Mouse (Mus musculus) C2C12 (cell line): ENCODE measurements around the gene Tanc1.

ENCODE experiments used
- CTCF ChIP-seq: IDR thresholded peaks from one replicate; pipeline ENCODE4 v1.5.1; 2011; ENCODE audit not compliant: control insufficient read depth, insufficient read depth, insufficient read length
- MYOD1 ChIP-seq: IDR thresholded peaks from one replicate; pipeline ENCODE4 v1.6.1; 2011; ENCODE audit warnings: low read depth; ENCODE audit not compliant: control insufficient read depth, insufficient read length
- MYOG ChIP-seq: IDR thresholded peaks from one replicate; pipeline ENCODE4 v1.6.1; 2011; ENCODE audit not compliant: control insufficient read depth, insufficient read length; ENCODE audit errors: extremely low read depth
- USF1 ChIP-seq: IDR thresholded peaks from one replicate; pipeline ENCODE4 v1.6.1; 2011; ENCODE audit warnings: low read depth, mild to moderate bottlenecking, control low read depth, moderate library complexity

- TF ChIP-seq CTCF (no peak), MYOG (no peak), USF1 (no peak), MYOD1 (no peak)
Measured at GRCm38 (mm10) chr2:59659686-59660085, 47.8 kb downstream of the Tanc1 start.
